Mouse (Mus musculus) ES-CJ7 (cell line): Measurements from ENCODE around the gene Mink1.
"Not testable (repeated sequence)": the region's sequence is repeated elsewhere in the genome, so short reads cannot be mapped to it uniquely, and the experiment has no call there.

ENCODE experiments used
- DNase-seq: peaks from one replicate; pipeline ENCODE4 v3.0.0; 2011; ENCODE audit warnings: low read depth, low spot score

Gene Mink1

DNA sequence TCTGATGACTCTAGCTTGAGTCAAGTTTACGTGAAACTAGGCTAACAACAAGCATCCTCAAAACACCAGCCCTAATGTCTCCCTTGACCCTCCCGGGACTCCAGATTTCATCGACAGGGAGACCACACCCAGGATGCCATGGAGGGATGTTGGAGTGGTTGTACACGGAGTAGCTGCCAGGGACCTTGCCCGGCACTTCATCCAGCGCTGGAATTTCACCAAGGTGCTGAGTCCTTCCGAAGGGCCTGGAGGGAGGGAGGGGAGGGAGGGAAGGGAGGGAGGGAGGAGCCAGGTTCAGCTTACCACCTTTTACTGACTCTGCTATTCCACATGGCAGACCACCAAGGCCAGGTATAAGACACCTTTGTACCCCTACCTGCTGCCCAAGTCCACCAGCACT, 8.7 kb upstream of the Mink1 start:
- no peak for DNase-seq

DNA sequence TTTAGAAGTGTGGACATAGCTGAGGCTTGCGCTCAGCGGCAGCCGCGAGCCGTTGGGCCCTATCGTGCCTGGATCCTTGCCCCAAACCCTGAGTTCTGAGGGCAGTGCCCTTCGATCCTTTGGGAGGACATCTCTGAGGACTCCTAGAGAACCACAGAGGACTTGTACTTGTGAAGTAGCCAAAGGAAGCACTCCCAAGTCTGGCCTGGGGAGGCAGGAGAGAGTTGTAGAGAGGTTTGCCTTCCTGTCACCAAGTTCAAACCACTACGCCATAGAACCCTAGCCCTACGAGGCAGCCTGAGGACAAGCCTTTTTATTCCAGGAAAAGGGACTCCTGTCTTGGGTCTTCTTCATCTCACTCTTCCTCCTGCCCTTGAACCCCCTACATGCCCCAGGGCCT, 5.1 kb upstream of the Mink1 start:
- DNase-seq = peak; percentile 61

DNA sequence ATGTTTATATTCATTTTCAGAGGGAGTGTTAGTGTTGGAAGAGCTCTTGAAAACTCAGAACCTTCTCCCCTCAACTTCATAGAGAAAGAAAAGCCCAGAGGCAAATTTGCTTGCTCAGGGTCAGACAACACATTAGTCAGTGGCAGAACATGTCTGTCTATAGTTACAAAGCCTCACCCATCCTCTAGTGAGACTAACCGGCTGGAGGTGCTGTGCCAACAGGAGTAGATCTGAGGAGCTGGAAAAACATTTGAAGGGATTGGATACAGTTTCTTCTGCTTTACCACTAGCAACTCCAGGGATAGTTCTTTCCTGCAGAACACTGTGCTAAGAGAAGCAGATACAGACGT, 769 bp upstream of the Mink1 start:
- DNase-seq = no peak

DNA sequence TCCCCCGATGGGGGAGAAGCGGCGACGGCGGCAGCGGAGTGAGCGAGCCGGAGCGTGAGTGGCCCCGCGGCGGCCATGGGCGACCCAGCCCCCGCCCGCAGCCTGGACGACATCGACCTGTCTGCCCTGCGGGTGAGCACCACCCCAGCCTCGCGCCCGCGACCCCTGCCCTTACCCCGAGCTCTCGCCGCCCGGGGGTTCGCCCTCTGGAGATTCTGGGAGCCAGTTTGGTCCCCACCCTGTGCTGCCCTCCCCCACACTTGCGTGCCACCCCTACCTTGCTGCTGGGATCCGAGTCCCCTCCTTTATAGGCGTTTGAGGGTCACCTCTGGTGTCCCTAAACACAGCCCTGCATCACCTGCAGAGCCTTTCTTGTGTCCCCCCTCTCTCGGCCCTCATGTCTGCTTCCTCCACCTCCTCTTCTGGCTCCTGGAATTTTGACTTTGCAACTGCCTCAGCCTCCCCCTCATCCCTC, 351 bp downstream of the Mink1 start:
- peak; percentile 10 for DNase-seq

DNA sequence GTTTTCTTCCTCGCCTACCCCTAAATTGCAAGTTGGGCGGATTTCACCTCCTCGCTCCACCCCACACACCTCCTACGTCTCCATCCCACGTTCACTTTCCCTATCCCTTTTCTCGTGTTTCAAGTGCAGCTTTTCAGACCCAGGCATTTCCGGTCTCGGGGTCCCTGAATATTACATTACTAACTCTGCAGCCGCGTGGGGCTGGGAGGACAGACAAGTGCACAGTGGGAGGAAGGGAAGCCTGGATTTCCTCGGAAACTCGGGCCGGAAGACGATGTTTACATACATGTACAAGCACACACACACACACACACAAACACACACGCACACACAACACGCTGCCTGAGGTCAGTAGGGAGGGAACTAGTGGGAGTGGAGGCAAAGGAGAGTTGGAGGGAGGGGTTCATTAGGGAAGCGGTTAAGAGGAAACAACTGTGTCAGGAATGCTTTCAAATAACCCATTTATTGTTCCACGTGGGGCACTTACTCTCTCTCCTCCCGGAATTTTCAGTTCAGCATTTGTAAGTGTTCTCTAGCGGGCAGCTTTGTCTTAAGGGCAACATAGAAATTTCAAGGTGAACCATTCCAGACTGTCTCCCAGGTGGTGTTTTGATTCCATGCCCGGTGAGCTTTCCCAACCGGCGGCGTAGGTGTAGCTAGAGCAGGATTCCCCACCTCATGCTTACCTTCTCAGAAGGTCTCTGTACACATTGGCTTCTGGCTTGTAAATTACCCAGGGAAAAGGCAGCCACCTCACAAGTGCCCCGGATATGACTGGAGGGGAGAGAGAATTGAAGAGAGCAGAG, 992 bp downstream of the Mink1 start:
- DNase-seq = peak; percentile 36

DNA sequence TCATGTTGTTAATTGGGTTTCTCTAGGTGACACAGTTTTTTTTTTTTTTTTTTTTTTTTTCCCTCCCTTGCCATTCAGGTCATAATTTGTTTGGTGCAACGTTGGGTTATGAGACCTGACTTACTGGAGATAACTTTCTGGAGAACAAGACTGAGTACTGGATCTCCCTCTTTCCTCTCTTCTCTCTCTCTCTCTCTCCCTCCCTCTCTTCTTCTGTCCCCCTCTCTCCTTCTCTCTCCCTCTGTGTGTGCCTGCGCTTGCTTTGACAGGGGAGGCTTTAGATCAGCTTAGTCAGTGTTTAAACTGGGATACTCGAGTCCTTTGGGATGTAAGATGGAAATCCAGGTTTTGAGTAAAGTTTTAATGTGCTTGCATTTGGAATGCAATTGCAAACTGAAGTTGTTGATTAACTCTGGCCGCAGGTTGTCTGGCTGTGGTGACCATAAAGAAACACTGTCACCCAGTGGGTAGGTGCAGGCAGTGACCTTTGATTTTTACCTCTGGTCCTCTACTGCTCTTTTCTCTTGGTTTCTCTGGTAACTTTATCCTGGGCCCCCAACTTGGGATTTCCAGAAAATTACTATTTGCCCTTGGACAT, 1.7 kb downstream of the Mink1 start:
- no peak for DNase-seq

DNA sequence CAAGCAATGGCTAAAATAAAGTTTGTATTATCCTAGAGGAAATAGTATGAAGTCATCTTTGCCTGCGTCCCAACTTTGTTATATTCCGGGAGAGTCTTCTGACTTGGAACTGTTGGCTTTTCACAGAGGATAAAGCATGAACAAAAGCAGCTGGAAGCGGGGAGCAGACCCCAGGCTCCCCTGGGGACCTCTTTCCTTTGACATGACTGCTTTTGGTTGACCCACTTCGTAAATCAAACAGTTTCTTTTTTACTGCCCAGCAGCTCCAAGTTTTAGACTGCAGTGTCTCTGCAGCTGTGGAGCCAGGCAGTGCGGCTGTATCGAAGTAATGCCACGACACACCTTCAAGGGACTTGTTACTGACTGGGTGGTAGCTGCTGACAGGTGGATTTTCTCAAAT, 3.9 kb downstream of the Mink1 start:
- DNase-seq = no peak

DNA sequence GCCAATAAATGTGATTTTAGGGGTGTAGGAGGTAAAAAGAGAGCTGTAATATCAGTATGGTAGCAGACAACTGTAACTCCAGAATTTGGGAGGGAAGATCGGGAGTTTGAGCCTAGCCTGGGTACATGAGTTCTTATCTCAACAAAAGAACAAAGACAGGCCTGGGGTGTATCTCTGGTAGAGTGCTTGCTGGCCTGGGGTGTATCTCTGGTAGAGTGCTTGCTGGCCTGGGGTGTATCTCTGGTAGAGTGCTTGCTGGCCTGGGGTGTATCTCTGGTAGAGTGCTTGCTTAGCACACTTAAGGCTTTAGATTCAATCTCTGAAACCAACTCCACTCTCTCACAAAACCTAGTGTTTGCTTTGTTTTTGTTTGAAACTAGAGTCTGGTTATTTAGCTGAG, 7.9 kb downstream of the Mink1 start:
- not testable (repeated sequence) for DNase-seq

DNA sequence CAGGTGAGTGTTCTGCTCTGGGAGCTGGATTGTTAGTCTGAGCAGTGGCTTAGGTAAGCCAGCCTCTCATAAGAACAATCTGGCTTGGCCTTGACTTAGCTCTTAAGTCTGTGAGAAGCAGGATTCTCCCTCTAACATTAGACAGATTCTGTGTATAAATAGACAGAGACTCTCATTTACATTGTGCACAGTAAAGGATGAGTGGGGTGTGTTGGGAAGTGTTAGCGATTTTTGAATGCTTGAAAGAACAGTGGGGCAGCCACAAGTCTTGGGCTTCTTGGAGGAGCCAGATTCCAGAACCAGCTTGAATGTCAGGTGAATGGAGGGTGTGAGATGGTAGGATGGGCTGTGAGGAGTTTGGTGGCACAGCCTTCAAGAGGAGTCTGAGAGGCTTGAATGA, 9.0 kb downstream of the Mink1 start:
- no peak for DNase-seq

DNA sequence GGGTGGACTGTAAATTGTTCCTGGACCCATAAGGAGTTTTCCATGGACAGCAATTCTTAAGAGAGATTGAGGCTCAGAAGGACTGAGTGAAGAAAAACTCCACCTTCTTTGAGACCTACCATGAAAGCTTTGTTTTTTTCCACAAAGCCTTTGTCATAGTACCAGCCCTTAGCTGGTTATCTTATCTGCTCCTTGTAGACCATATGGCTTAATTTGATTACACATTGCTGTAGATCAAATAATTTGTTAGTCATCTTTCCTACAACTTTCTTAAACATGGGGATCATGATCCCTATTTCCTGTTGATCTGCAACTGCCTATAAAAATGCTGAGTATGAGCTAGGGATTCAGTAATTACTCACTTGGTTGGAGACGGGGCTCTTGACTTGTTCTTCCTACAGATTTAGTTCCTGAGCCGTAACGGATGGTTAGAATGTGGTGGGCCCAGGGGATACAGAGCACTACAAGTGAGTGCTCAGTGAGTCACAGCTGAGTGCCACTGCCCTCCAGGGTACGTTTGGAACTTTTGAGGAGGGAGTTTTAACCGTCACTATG, 9.7 kb downstream of the Mink1 start:
- no peak for DNase-seq

DNA sequence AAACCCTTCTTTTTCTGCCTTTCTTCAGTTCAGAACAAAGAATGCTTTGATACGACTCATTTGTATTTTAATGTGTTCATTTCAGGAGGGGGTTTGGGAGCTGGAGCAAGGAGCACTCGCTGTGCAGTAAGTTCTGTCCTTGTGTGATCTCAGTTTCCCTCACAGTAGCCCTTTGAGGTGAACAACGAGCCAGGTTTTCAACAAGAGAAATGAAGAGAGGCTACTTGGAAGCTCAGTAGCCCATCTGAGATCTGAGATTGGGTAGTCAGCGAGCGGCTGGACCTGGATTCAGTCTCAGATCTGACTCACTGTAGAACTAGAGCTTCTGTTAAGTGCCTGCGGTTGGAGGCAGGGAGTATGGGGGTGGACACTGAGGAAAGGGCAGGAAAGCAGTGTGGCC, 11.2 kb downstream of the Mink1 start:
- DNase-seq = no peak

DNA sequence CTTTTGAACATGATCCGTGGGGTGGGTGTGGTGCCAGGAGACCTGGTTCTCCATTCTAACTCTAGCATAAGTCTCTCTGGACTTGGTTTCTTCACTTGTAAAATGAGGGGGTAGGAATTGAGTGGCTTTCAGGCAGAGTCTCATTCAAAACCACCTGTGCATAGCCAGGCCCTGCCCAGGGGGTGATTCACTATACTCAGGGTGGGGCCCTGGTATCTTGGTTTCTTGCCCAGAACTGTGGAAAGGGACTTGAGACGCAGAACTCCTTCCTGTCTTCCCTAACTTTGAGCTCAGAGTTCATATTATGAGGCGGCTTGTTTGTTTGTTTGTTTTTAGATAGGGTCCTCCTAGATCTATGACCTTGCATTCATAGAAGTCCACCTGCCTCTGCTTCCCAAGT, 14.5 kb downstream of the Mink1 start:
- no peak for DNase-seq

DNA sequence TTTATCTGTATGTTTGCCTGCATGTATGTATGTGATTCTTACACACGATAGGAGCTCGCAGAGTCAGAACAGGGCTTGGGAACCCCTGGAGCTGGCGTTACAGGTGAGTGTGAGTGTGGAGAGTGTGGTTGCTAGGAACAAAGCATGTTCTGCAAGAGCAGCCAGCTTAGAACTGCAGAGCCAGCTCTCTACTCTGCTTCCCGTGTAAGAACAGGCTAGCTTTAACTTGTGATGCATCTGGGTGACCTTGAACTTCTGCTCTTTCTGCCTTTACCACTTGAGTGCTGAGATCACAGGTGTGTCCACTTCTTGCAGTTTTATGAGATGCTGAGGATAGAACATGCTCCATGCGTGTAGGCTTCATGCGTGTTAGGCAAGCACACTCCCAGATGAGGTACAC, 16.3 kb downstream of the Mink1 start:
- no peak for DNase-seq

DNA sequence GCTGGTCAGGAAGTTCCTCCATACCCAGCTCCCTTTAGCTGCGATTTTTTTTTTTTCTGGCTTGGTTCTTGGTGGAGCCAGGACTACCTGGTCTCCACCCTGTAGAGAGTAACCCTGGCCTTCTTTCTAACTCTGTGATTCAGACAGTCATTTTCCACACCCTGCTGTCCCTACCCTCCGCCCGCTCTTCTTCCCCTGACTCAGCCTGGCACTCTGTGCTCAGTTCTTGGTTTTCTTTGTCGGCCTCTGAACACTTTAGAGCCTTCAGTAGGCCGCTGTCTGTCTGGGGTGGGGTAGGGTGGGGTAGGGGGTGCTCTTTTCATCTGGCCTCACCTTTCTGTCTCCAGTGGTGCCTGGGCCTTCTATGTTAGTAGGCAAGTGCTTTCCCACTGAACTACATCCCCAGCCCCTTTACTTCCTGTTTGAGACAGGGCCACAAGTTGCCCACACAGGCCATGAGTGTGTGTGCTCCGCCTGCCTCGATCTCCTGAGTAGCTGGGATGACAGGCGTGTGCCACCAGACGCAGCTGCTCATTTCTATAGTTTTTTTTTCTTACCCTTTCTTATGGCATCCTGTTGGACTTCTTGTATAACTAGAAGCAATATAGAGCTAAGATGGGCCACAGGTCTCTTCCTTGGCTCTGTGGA, 17.2 kb downstream of the Mink1 start:
- DNase-seq = no peak

DNA sequence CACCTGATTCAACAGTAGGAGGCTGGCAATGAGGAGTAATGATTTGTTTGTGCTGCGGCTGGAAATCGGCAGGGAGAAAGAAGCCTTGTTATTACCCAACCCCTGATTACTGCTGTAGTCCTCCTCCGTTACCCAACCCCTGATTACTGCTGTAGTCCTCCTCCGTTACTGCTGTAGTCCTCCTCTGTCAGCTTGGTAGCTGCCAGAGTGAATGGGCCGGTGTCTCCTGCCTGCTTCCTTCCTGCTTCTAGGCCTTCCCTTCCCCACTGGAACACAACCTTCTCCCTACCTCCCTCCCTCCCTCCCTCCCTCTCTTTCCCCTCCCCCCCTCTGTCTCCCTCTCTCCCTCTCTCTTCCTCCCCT, 17.7 kb downstream of the Mink1 start:
- no peak for DNase-seq

DNA sequence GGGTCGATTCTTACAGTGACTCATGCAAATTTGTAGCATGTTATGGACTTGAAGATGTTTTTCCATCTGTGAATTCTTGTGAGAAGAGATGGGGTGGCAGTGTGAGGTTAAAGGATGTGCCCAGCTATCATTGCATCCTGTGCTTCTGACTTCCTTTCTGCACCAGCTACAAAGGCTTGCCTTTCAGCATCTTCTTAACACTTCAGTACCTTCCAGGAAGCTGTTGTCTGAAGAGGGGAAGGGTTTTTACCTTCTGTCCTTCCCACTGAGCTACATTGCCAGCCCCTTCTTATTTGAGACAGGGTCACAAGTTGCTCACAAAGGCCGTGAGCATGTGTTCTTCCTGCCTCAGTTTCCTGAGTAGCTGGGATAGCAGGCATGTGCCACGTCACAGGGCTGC, 18.2 kb downstream of the Mink1 start:
- DNase-seq = no peak

DNA sequence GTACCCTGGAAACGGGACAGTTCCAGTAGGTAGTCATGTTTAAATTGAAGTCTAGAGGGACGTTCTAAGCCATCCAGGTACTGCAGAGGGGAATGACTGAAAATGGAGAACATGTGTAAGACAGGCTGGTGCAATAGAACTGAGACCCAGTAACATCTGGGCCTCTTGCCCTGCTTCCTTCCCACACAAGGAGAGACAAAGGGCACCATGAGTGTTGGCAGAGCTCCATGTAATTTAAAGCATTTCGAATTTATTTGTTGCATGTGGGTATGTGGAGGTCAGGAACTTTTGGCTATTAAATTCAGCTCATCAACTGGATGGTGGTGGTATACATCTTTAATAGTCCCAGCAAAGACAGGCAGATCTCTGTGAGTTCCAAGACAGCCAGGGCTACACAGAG, 19.5 kb downstream of the Mink1 start:
- no peak for DNase-seq

DNA sequence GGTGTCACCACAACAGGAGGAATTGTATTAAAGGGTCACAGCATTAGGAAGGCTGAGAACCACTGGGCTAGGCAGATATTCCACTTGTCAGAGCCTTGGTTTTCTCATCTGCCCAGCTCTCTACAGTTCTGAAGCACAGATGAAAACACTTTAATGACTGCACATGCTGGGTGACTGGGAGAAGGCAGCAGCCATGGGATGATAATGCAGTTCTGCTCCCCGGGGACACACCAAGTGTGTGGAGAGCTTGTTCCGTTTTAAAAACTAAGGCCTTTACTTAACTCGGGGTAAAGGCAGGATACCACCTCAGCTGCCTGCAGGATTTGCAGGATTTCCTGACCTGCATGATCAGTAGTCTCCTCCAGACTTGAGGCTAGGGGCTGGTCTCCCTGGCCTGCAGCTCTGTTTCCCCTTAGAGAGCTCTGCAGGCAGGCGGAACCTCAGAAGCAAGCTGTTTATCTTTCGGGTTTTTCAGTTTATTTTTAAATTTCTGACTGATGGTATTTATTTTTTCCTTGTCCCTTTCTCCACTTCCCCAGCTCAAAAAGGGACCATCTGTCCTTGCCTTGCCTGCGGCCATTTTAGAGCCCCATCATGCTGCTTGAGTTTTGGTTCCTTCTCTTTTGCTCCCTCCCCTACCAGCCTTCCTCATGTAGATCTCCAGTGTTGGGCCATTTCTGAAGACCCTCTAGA, 20.5 kb downstream of the Mink1 start:
- no peak for DNase-seq

DNA sequence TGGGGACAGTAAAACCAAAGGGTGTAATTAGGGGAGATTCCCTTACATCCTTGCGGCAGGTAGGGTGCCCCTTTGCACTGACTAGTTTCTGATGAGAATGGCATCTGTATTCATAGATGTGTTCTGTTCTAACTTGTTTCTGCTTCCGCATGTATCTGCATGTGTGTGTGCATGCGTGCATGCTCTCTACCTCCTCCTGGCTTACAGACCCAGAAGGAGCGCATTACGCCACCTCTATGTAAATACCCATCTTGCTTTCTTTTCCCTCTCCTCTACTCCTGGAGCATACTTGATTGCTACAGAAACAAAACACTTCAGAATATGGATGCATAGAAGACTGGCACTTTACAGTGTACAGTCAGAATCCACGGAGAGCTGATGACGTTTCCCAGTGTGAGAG, 21.1 kb downstream of the Mink1 start:
- no peak for DNase-seq

DNA sequence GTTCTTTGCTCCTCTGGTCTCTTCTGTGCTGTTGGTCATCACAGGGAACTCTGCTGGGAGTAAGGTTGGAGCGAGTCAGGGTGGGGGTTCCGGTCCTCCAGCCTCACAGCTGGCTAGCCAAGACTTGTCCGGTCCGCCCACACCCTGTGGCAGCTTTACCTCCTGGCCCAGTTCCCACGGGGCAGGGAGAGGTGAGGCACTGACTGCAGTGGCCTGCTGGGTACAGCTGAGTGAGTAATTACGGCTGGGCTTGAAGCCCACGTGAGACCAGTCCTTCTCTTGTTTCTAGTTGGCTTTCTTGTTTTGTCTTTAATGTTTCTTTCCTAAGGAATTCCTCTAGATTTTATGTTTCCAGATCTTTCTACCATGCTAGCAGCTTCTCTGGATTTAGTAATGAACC, 22.8 kb downstream of the Mink1 start:
- no peak for DNase-seq

DNA sequence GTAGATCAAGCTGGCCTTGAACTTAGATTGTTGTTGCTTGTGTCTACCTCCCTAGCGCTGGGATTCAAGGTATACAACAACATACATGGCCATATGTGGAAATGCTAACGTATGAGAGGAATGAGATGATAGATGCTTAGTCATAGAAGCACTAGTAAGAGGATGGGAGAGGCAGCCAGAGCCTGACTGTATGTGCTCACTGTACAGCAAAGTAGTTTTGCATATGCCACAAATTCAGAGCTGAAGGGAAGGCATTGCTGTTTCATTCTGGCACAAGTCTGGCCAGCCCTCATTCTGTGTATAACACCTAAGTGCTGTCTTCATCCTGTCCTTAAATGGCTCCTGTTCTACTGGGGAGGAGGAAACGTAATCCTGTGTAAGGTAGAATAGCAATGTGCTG, 23.6 kb downstream of the Mink1 start:
- DNase-seq = no peak

DNA sequence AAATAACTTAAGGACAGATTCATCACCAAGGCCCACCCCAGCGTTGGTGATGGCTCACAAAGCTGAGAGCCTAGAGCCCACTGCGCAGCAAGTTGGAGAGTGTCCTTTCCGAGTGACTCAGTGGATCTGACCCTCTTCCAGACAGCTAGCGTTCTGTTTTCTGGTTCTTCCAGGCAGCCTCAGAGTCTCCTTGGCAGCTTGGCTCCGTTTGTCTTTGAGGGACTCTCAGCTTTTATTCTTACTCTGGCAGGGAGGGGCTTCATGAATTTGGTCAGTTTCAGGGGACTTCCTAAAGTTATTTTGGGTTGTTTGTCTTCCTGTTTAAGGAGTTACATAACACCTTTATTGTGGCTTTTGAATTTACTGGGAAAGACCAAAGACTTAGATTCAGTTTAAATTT, 24.3 kb downstream of the Mink1 start:
- no peak for DNase-seq
